ENCODE assay signal across 14 mouse cellular contexts in the genomic region with DNA sequence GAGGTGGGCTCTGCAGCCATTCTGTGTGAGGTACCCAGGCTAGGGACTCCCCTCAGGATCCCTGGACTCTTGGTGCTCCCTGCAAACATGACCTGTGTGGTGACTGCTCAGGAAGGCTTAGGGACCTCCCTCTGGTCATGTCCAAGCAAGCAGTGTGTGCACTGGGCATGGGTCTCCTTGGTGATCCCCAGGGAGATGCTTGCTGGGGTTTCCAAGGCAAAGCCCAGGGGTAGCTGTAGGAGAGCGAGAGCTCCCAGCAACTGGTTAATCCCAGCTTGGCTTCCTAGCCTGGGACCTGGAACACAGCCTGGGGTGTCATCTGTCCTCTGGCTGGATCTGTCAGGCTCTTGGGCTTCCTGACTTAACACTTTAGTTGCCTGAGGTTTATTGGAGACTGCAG. TPM values are rescaled to one million over a fixed set of nuclear protein-coding genes. Genes with fewer than 3 reads are reported as not detected.
DNase-seq lines count a peak whose midpoint lies in the region; ATAC-seq and TF ChIP-seq lines count a peak whose summit lies in the region.
"Had no signal": no experiment of that assay in that cellular context is flagged by ENCODE, and none has a peak within 500 bp of the region (broad histone marks: within the 10 kb centered on the region; RNA-seq: fewer than 3 reads in every experiment).

No protein-coding gene starts in this region.

- no peak for DNase-seq in forebrain, embryonic 10.5 days (ENCODE audit: extremely low spot score, low spot score)
- peak; percentile 76 for DNase-seq in left cerebral cortex, postnatal 4 days
- DNase-seq in left cerebral cortex, adult 8-10 months (ENCODE audit: low spot score in 2 of 2), result no peak
- no peak for DNase-seq in left cerebral cortex, postnatal 36 days (ENCODE audit: low spot score in 2 of 2)
- DNase-seq in urinary bladder, postnatal 4 days (ENCODE audit: low spot score in 2 of 2), result no peak
- DNase-seq: kidney, postnatal 25 days; right cerebral cortex, adult 18-20 months had no signal

- no peak overlapping the region for H3K9ac ChIP-seq in forebrain, embryonic 15.5 days (replicated peaks)
- H3K9ac ChIP-seq in liver, embryonic 12.5 days, result peak overlapping the region; percentile 47
- H3K9ac ChIP-seq: heart, embryonic 15.5 days had no signal

- no peak overlapping the region for H3K4me2 ChIP-seq in forebrain, embryonic 15.5 days (replicated peaks)
- peak overlapping the region; percentile 59 for H3K4me2 ChIP-seq in liver, embryonic 12.5 days
- H3K4me2 ChIP-seq: heart, embryonic 15.5 days had no signal

- WGBS in forebrain, embryonic 15.5 days, result 36% methylated on average over 1 of the region's 1 CpGs
- WGBS in forebrain, embryonic 10.5 days, result 82% methylated on average over 1 of the region's 1 CpGs
- 93% methylated on average over 1 of the region's 1 CpGs for WGBS in bone marrow, adult 2 months
- 100% methylated on average over 1 of the region's 1 CpGs for WGBS in liver, embryonic 12.5 days (ENCODE audit: insufficient replicate concordance)

- peaks cover 10% of the 10 kb centered on the region for H3K4me1 ChIP-seq in forebrain, embryonic 15.5 days
- peaks cover 6% of the 10 kb centered on the region for H3K4me1 ChIP-seq in forebrain, embryonic 10.5 days
- peaks cover 4% of the 10 kb centered on the region; the same call in 1 of the 2 replicates for H3K4me1 ChIP-seq in bone marrow, adult 2 months (ENCODE audit: control insufficient read depth, insufficient read depth, low read length)
- H3K4me1 ChIP-seq in liver, embryonic 12.5 days, result peaks cover 51% of the 10 kb centered on the region
- H3K4me1 ChIP-seq: heart, embryonic 15.5 days had no signal

- no peak overlapping the region for H3K4me3 ChIP-seq in forebrain, embryonic 15.5 days
- no peak overlapping the region for H3K4me3 ChIP-seq in forebrain, embryonic 10.5 days
- H3K4me3 ChIP-seq in bone marrow, adult 2 months (replicated peaks; ENCODE audit: control insufficient read depth, low read depth, low read length), result no peak overlapping the region
- H3K4me3 ChIP-seq in liver, embryonic 12.5 days, result no peak overlapping the region
- H3K4me3 ChIP-seq: heart, embryonic 15.5 days had no signal

- H3K27me3 ChIP-seq in forebrain, embryonic 15.5 days, result no peaks in the 10 kb centered on the region
- no peaks in the 10 kb centered on the region for H3K27me3 ChIP-seq in forebrain, embryonic 10.5 days (ENCODE audit: poor library complexity, severe bottlenecking)
- no peaks in the 10 kb centered on the region for H3K27me3 ChIP-seq in liver, embryonic 12.5 days (replicated peaks)
- H3K27me3 ChIP-seq: heart, embryonic 15.5 days had no signal

- TF ChIP-seq POLR2A in bone marrow, adult 2 months (IDR thresholded peaks at IDR 0.05; ENCODE audit: borderline replicate concordance, control insufficient read depth, low read depth, low read length), result no peak

- no peak overlapping the region for H3K27ac ChIP-seq in forebrain, embryonic 15.5 days (replicated peaks)
- H3K27ac ChIP-seq in forebrain, embryonic 10.5 days, result no peak overlapping the region
- peak overlapping the region; percentile 89 for H3K27ac ChIP-seq in bone marrow, adult 2 months (ENCODE audit: control insufficient read depth, insufficient read depth, low read depth, low read length, poor library complexity)
- peak overlapping the region; percentile 98 for H3K27ac ChIP-seq in liver, embryonic 12.5 days
- H3K27ac ChIP-seq: heart, embryonic 15.5 days had no signal

- intact Hi-C loops in left cerebral cortex, postnatal 4 days (cut with DNase I), result no loop called here
- intact Hi-C loops in left cerebral cortex, postnatal 36 days (cut with DNase I), result loop anchor here (2.0 kb wide), 1 partner anchor 23 kb away; no protein-coding TSS in a partner anchor

- no peaks in the 10 kb centered on the region for H3K9me3 ChIP-seq in forebrain, embryonic 15.5 days
- H3K9me3 ChIP-seq in forebrain, embryonic 10.5 days, result no peaks in the 10 kb centered on the region
- no peaks in the 10 kb centered on the region for H3K9me3 ChIP-seq in liver, embryonic 12.5 days (replicated peaks)
- H3K9me3 ChIP-seq: heart, embryonic 15.5 days had no signal

- peak; percentile 29; the same call in 1 of the 2 replicates for ATAC-seq in forebrain, embryonic 15.5 days (replicated peaks)
- ATAC-seq in liver, embryonic 12.5 days, result no peak

- no peak for TF ChIP-seq CTCF in bone marrow, adult 2 months (IDR thresholded peaks at IDR 0.05; ENCODE audit: control insufficient read depth, insufficient read depth, low read length)

- H3K36me3 ChIP-seq in forebrain, embryonic 15.5 days, result peaks cover 42% of the 10 kb centered on the region
- H3K36me3 ChIP-seq in forebrain, embryonic 10.5 days (replicated peaks), result peaks cover 88% of the 10 kb centered on the region
- peaks cover 79% of the 10 kb centered on the region for H3K36me3 ChIP-seq in liver, embryonic 12.5 days

RNA-seq across cellular contexts. Expression of gene Orm2, which starts 13.1 kb away (rescaled TPM):
- not detected in 2 replicates for polyA plus RNA-seq in forebrain, embryonic 15.5 days (2015; fragmentation: Nextera tagmentation; extraction: Ambion mirVana)
- not detected in 2 replicates for polyA plus RNA-seq in forebrain, embryonic 10.5 days (2016; fragmentation: Nextera tagmentation; extraction: Ambion mirVana)
- not detected for total RNA-seq in left cerebral cortex, postnatal 4 days (2021)
- total RNA-seq in left cerebral cortex, adult 8-10 months (2022), result not detected
- not detected in 2 replicates for polyA plus RNA-seq in bone marrow, adult 2 months (2011; ENCODE audit: insufficient read depth, insufficient read length, low replicate concordance, missing spikeins)
- not detected in 2 replicates for polyA plus RNA-seq in liver, embryonic 12.5 days (2016; fragmentation: Nextera tagmentation; extraction: Ambion mirVana)
- not detected for total RNA-seq in left cerebral cortex, postnatal 36 days (2021)
- polyA plus RNA-seq: cortical plate, adult 2 months; heart, embryonic 15.5 days; limb, embryonic 14.5 days; testis, adult 2 months had no signal

RNA-seq across cellular contexts. Expression of gene Orm3, which starts 19.4 kb away (rescaled TPM):
- not detected in 2 replicates for polyA plus RNA-seq in forebrain, embryonic 15.5 days (2015; fragmentation: Nextera tagmentation; extraction: Ambion mirVana)
- polyA plus RNA-seq in forebrain, embryonic 10.5 days (2016; fragmentation: Nextera tagmentation; extraction: Ambion mirVana), result not detected in 2 replicates
- not detected for total RNA-seq in left cerebral cortex, postnatal 4 days (2021)
- not detected for total RNA-seq in left cerebral cortex, adult 8-10 months (2022)
- not detected in 2 replicates for polyA plus RNA-seq in bone marrow, adult 2 months (2011; ENCODE audit: insufficient read depth, insufficient read length, low replicate concordance, missing spikeins)
- polyA plus RNA-seq in liver, embryonic 12.5 days (2016; fragmentation: Nextera tagmentation; extraction: Ambion mirVana), result not detected in 2 replicates
- not detected for total RNA-seq in left cerebral cortex, postnatal 36 days (2021)
- polyA plus RNA-seq: cortical plate, adult 2 months; heart, embryonic 15.5 days; limb, embryonic 14.5 days; testis, adult 2 months had no signal

RNA-seq across cellular contexts. Expression of gene Akna, which starts 27.8 kb away (rescaled TPM):
- 12.4 and 16.0 TPM in 2 replicates for polyA plus RNA-seq in forebrain, embryonic 15.5 days (2015; fragmentation: Nextera tagmentation; extraction: Ambion mirVana)
- 10.2 and 13.1 TPM in 2 replicates for polyA plus RNA-seq in forebrain, embryonic 10.5 days (2016; fragmentation: Nextera tagmentation; extraction: Ambion mirVana)
- 1 to 10 TPM; 6.1 to 6.9 TPM for total RNA-seq in left cerebral cortex, postnatal 4 days (2021)
- 1 to 10 TPM; 3.6 to 5.3 (median 4.5) TPM for total RNA-seq in left cerebral cortex, adult 8-10 months (2022)
- 34.5 and 61.0 TPM in 2 replicates for polyA plus RNA-seq in bone marrow, adult 2 months (2011; ENCODE audit: insufficient read depth, insufficient read length, low replicate concordance, missing spikeins)
- 5.4 and 5.7 TPM in 2 replicates for polyA plus RNA-seq in liver, embryonic 12.5 days (2016; fragmentation: Nextera tagmentation; extraction: Ambion mirVana)
- 1 to 10 TPM; 2.5 to 4.4 TPM for total RNA-seq in left cerebral cortex, postnatal 36 days (2021)

RNA-seq across cellular contexts. Expression of gene Orm1, which starts 31.0 kb away (rescaled TPM):
- not detected in 2 replicates for polyA plus RNA-seq in forebrain, embryonic 15.5 days (2015; fragmentation: Nextera tagmentation; extraction: Ambion mirVana)
- not detected in 2 replicates for polyA plus RNA-seq in forebrain, embryonic 10.5 days (2016; fragmentation: Nextera tagmentation; extraction: Ambion mirVana)
- not detected for total RNA-seq in left cerebral cortex, postnatal 4 days (2021)
- total RNA-seq in left cerebral cortex, adult 8-10 months (2022), result not detected
- polyA plus RNA-seq in bone marrow, adult 2 months (2011; ENCODE audit: insufficient read depth, insufficient read length, low replicate concordance, missing spikeins), result 13.2 and 43.2 TPM in 2 replicates
- polyA plus RNA-seq in liver, embryonic 12.5 days (2016; fragmentation: Nextera tagmentation; extraction: Ambion mirVana), result not detected in 2 replicates
- not detected for total RNA-seq in left cerebral cortex, postnatal 36 days (2021)
- polyA plus RNA-seq: cortical plate, adult 2 months; heart, embryonic 15.5 days; testis, adult 2 months had no signal

Comparison
In these comparisons a context has a peak if more than half of its experiments do, and no peak if none do; other contexts are left out.
1. H3K27ac ChIP-seq: peak in bone marrow, adult 2 months (single experiment) and liver, embryonic 12.5 days (single experiment); none in forebrain, embryonic 15.5 days (single experiment) and forebrain, embryonic 10.5 days (single experiment).